Mouse (Mus musculus) intestine, postnatal 0 days (tissue): ENCODE data around the gene Cluh. TPM values are rescaled to one million over a fixed set of nuclear protein-coding genes. Genes with fewer than 3 reads are reported as not detected.

Source experiments
- ATAC-seq: fragments of 200-750 bp; cut with Nextera tagmentation; 2 replicates; pipeline ENCODE4 v1.8.0; 2017; ENCODE audit warnings: mild to moderate bottlenecking, moderate TSS enrichment, moderate library complexity
- H3K27ac ChIP-seq: fragments of 300-500 bp; sonication (generic); 2 replicates; pipeline ENCODE4 v1.5.1; 2014; ENCODE audit warnings: mild to moderate bottlenecking, low read depth, low read length, moderate library complexity
- H3K27me3 ChIP-seq: fragments of 300-500 bp; sonication (generic); replicated peaks from 2 replicates; pipeline ENCODE4 v1.6.1; 2014; ENCODE audit warnings: low read length, mixed read lengths; ENCODE audit not compliant: control insufficient read depth, insufficient read depth
- H3K36me3 ChIP-seq: fragments of 300-500 bp; sonication (generic); 2 replicates; pipeline ENCODE4 v1.6.1; 2014; ENCODE audit warnings: mild to moderate bottlenecking, moderate library complexity; ENCODE audit not compliant: control insufficient read depth, insufficient read depth
- H3K4me1 ChIP-seq: fragments of 300-500 bp; sonication (generic); replicated peaks from 2 replicates; pipeline ENCODE4 v1.6.1; 2014; ENCODE audit warnings: antibody characterized with exemption, low read length, mixed read lengths; ENCODE audit not compliant: control insufficient read depth, insufficient read depth
- H3K4me2 ChIP-seq: fragments of 300-500 bp; sonication (generic); replicated peaks from 2 replicates; pipeline ENCODE4 v1.6.1; 2014; ENCODE audit warnings: low read depth, mild to moderate bottlenecking, moderate library complexity
- H3K4me3 ChIP-seq: fragments of 300-500 bp; sonication (generic); 2 replicates; pipeline ENCODE4 v1.5.1; 2014; ENCODE audit warnings: low read depth, low read length
- H3K9ac ChIP-seq: fragments of 300-500 bp; sonication (generic); 2 replicates; pipeline ENCODE4 v1.6.1; 2014; ENCODE audit warnings: mild to moderate bottlenecking, low read depth, low read length
- H3K9me3 ChIP-seq: fragments of 300-500 bp; sonication (generic); 2 replicates; pipeline ENCODE4 v1.6.1; 2016; ENCODE audit warnings: mixed run types; ENCODE audit not compliant: control insufficient read depth
- CTCF ChIP-seq: sonication (generic); IDR thresholded peaks from 2 replicates; pipeline ENCODE4 v1.5.1; 2016; ENCODE audit warnings: low read depth, mild to moderate bottlenecking, control low read depth, antibody characterized with exemption, moderate library complexity
- WGBS: fragments of 180-500 bp; shearing (Covaris S2); extraction: QIAGEN DNeasy Blood & Tissue Kit; methylation state at CpG from one replicate; pipeline ENCODE4 v1.1.7; 2014; 5-methylcytosine and 5-hydroxymethylcytosine counted together
- polyA plus RNA-seq: library from polyadenylated mRNA; unstranded; fragments of >200 nt; fragmentation: Nextera tagmentation; extraction: Ambion mirVana; gene quantifications from 2 replicates; pipeline ENCODE4 v1.2.1, GENCODE M21; 2015

Gene Cluh
- polyA plus RNA-seq, 1 experiment from 2014 or later: 21.4 TPM

DNA sequence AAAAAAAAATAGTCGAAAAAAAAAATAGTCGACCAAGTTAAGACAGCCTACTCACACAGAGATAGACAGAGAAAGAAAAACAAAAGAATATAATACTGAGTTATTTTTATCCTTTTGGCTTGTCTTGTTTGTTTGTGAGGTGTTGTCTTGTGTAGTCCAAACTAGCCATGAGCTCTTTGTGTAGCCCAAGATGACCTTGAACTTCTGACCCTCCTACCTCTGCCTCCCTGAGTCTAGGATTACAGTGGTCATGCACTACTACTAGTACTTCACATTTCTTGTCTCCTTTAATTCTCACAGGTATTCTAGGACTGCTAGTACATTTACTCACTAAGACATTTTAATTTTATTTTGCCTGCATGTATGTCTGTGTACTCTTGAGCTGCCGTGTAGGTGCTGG is 21.8 kb upstream of the Cluh start:
- 67% methylated on average over 3 of the region's 3 CpGs for WGBS
- Histone ChIP-seq H3K9me3 (no peaks in the 10 kb centered on the region), H3K36me3 (no peaks in the 10 kb centered on the region), H3K4me1 (no peaks in the 10 kb centered on the region), H3K27me3 (no peaks in the 10 kb centered on the region), H3K27ac (no peak overlapping the region), H3K4me2 (no peak overlapping the region), H3K9ac (no peak overlapping the region), H3K4me3 (no peak overlapping the region)
- no peak for TF ChIP-seq CTCF
- ATAC-seq: no peak

DNA sequence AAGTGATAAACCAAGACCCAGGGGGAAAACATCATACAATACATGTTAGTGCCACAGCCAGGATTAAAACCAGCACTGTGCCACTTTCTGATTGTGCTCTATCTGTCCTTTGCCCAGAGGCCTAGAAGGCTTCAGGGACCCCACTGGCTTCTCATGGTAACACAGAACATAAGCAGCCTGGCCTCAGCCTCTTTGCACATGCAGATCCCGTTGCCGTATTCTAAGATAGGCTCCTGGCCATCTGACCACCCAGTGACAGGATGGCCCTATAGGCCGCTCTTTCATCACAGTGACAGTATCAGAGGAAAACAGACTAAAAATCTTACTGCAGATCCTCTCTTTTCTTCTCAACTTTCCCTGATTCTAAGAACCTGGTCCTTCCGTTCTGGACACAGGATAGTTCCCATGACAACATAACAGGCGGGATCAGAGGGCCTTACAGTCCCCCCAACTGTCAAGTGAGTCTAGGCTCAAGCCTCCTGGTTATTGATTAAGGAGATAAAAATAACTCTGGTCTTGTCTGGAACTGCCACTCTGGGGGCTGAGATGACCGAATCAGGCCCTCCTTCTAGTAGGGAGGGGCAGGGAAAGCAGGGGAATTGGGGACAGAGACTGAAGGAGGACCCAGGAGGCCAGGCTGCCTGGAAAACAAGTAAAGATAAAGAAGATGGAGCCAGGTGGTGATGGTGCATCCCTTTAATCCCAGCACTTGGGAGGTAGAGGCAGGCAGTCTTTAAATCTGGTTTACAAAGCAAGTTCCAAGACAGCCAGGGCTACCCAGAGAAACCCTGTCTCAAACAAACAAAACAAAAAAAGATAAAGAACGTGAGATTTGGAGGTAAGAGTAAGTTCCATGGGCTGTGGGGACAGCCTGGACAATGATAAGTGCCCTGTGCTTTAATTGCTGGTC is 17.2 kb upstream of the Cluh start:
- ATAC-seq: no peak
- 67% methylated on average over 7 of the region's 7 CpGs for WGBS
- Histone ChIP-seq H3K4me3 (no peak overlapping the region), H3K4me2 (no peak overlapping the region), H3K4me1 (no peaks in the 10 kb centered on the region), H3K36me3 (no peaks in the 10 kb centered on the region), H3K9ac (no peak overlapping the region), H3K27me3 (no peaks in the 10 kb centered on the region), H3K9me3 (no peaks in the 10 kb centered on the region), H3K27ac (no peak overlapping the region)
- TF ChIP-seq CTCF: no peak

GRCm38 (mm10) chr11:74634490-74635275 is 14.6 kb upstream of the Cluh start:
- H3K36me3 ChIP-seq: no peaks in the 10 kb centered on the region
- no peaks in the 10 kb centered on the region for H3K27me3 ChIP-seq
- H3K9ac ChIP-seq: no peak overlapping the region
- no peak for ATAC-seq
- TF ChIP-seq CTCF: peak; percentile 95
- H3K9me3 ChIP-seq: no peaks in the 10 kb centered on the region
- 0 out of 2 replicates have a peak, but pooled peaks cover 4% of the 10 kb centered on the region for H3K4me1 ChIP-seq
- H3K4me2 ChIP-seq: no peak overlapping the region
- H3K27ac ChIP-seq: no peak overlapping the region
- 68% methylated on average over 5 of the region's 5 CpGs for WGBS
- H3K4me3 ChIP-seq: no peak overlapping the region

DNA sequence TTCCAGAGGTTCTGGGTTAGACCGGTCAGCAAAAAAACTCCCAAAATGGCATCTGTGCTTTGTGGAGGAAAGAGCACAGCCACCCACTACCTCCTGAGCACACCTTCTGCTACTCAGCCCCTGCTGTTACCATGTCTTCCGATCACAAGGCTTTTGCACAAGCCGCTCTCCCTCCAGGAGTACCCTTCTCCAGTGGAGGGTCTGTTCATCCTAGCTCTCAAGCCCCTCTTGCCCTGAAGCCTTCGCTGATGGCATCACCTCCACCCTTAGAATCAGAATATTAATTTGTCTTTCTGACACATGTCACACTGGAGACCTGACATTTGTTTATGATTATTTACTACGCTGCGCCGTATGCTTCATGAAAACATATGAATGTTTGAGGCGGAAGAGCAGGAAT is 11.8 kb upstream of the Cluh start:
- Histone ChIP-seq H3K9me3 (no peaks in the 10 kb centered on the region), H3K4me3 (peak overlapping the region; percentile 81), H3K9ac (peak overlapping the region; percentile 65), H3K4me2 (peak overlapping the region; percentile 95), H3K36me3 (no peaks in the 10 kb centered on the region), H3K4me1 (0 out of 2 replicates have a peak, but pooled peaks cover 4% of the 10 kb centered on the region), H3K27me3 (no peaks in the 10 kb centered on the region), H3K27ac (peak overlapping the region; percentile 90; the same call in 1 of the 2 replicates)
- WGBS: 22% methylated on average over 8 of the region's 8 CpGs
- no peak for TF ChIP-seq CTCF
- ATAC-seq: no peak

GRCm38 (mm10) chr11:74637971-74638790 is 11.1 kb upstream of the Cluh start:
- peak; percentile 93 for TF ChIP-seq CTCF

More at GRCm38 (mm10) chr11:74637971-74638790, 11.1 kb upstream of the Cluh start:
- H3K9ac ChIP-seq: peak overlapping the region; percentile 65
- peak; percentile 88 for ATAC-seq
- no peaks in the 10 kb centered on the region for H3K36me3 ChIP-seq
- H3K9me3 ChIP-seq: no peaks in the 10 kb centered on the region
- under 1% methylated on average over 78 of the region's 86 CpGs for WGBS
- H3K27me3 ChIP-seq: no peaks in the 10 kb centered on the region
- peak overlapping the region; percentile 90 for H3K27ac ChIP-seq
- H3K4me1 ChIP-seq: 0 out of 2 replicates have a peak, but pooled peaks cover 4% of the 10 kb centered on the region
- peak overlapping the region; percentile 95 for H3K4me2 ChIP-seq
- peak overlapping the region; percentile 81 for H3K4me3 ChIP-seq
